Mouse (Mus musculus) CH12.LX (cell line): ENCODE data around the gene Gas2l3. TPM values are rescaled to one million over a fixed set of nuclear protein-coding genes. Genes with fewer than 3 reads are reported as not detected.
A peak's percentile ranks its signal among the peaks of the same experiment; 100 is the strongest.

Experiments
- DNase-seq: peaks from one replicate; pipeline ENCODE4 v3.0.0-alpha.2; 2013; ENCODE audit errors: extremely low read depth
- H3K27ac ChIP-seq: 2 replicates; pipeline ENCODE4 v1.5.1; 2012; ENCODE audit warnings: low read depth, mild to moderate bottlenecking, control low read depth, moderate library complexity; ENCODE audit not compliant: insufficient read depth
- H3K27me3 ChIP-seq: replicated peaks from 2 replicates; pipeline ENCODE3; 2012; ENCODE audit warnings: inconsistent platforms
- H3K36me3 ChIP-seq, 2 experiments: replicated peaks in 1 of 2; 2 replicates each; pipeline versions ENCODE3 to v1.6.1; 2012; ENCODE audit warnings: inconsistent platforms in 1 of 2, low read length in 1 of 2, mild to moderate bottlenecking in 1 of 2, mixed read lengths in 1 of 2, moderate library complexity in 1 of 2; ENCODE audit not compliant: control insufficient read depth in 1 of 2, insufficient read depth in 1 of 2
- H3K4me1 ChIP-seq, 2 experiments: 2 replicates each; pipeline ENCODE4 v1.6.1; 2012; ENCODE audit warnings: inconsistent platforms in 1 of 2, moderate library complexity in 1 of 2; ENCODE audit not compliant: insufficient read depth in 2 of 2, control insufficient read depth in 1 of 2
- H3K4me2 ChIP-seq: 2 replicates; pipeline ENCODE4 v1.6.1; 2012; ENCODE audit warnings: low read depth, mild to moderate bottlenecking, control low read depth; ENCODE audit not compliant: poor library complexity, insufficient read depth, severe bottlenecking
- H3K4me3 ChIP-seq, 3 experiments: fragments of 150-350 bp in 1 of 3; sonication (generic) in 1 of 3; replicated peaks in 1 of 3; 2 replicates each; pipeline versions ENCODE3 to v1.5.1; 2011 to 2012; ENCODE audit warnings: low read depth in 2 of 3, low read length in 2 of 3, mild to moderate bottlenecking in 2 of 3, moderate library complexity in 2 of 3, control low read depth in 1 of 3, improper control_type of control experiment in 1 of 3, inconsistent platforms in 1 of 3, mixed read lengths in 1 of 3; ENCODE audit not compliant: poor library complexity in 1 of 3
- H3K79me2 ChIP-seq: replicated peaks from 2 replicates; pipeline ENCODE4 v1.6.1; 2012; ENCODE audit warnings: mild to moderate bottlenecking, moderate library complexity; ENCODE audit not compliant: control insufficient read depth, poor library complexity, insufficient read depth, severe bottlenecking; ENCODE audit errors: extremely low read depth
- H3K9ac ChIP-seq: 2 replicates; pipeline ENCODE4 v1.6.1; 2012; ENCODE audit warnings: low read depth, mild to moderate bottlenecking, control low read depth, moderate library complexity; ENCODE audit not compliant: insufficient read depth
- H3K9me3 ChIP-seq: replicated peaks from 2 replicates; pipeline ENCODE3; 2012; ENCODE audit warnings: low read length, inconsistent platforms, mixed read lengths
- BHLHE40 ChIP-seq: IDR thresholded peaks from 2 replicates; pipeline ENCODE4 v1.6.1; 2011; ENCODE audit warnings: mild to moderate bottlenecking, low read depth, low read length, improper control_type of control experiment
- CHD2 ChIP-seq: IDR thresholded peaks from 2 replicates; pipeline ENCODE4 v1.6.1; 2011; ENCODE audit warnings: low read length, improper control_type of control experiment
- CTCF ChIP-seq, 2 experiments: IDR thresholded peaks in 1 of 2; conservative IDR thresholded peaks in 1 of 2; 2 replicates each; pipeline ENCODE4 v1.5.1; 2011 to 2012; ENCODE audit warnings: low read depth in 2 of 2, low read length in 2 of 2, improper control_type of control experiment in 1 of 2, inconsistent platforms in 1 of 2, mild to moderate bottlenecking in 1 of 2, moderate library complexity in 1 of 2
- E2F4 ChIP-seq: IDR thresholded peaks from 2 replicates; pipeline ENCODE4 v1.6.1; 2011; ENCODE audit warnings: low read depth, low read length, improper control_type of control experiment; ENCODE audit not compliant: insufficient replicate concordance
- ELF1 ChIP-seq: IDR thresholded peaks from 2 replicates; pipeline ENCODE4 v1.6.1; 2014; ENCODE audit warnings: low read depth, mild to moderate bottlenecking, inconsistent platforms, low read length, improper control_type of control experiment
- ETS1 ChIP-seq: conservative IDR thresholded peaks from 2 replicates; pipeline ENCODE4 v1.6.1; 2012; ENCODE audit warnings: low read depth, mild to moderate bottlenecking, inconsistent platforms, low read length, improper control_type of control experiment, moderate library complexity
- HCFC1 ChIP-seq: IDR thresholded peaks from 2 replicates; pipeline ENCODE4 v1.6.1; 2012; ENCODE audit warnings: low read depth, mild to moderate bottlenecking, inconsistent platforms, low read length, improper control_type of control experiment
- IRF4 ChIP-seq: IDR thresholded peaks from 2 replicates; pipeline ENCODE4 v1.6.1; 2014; ENCODE audit warnings: low read depth, mild to moderate bottlenecking, inconsistent platforms, low read length, improper control_type of control experiment
- MAX ChIP-seq: IDR thresholded peaks from 2 replicates; pipeline ENCODE4 v1.6.1; 2011; ENCODE audit warnings: low read length, improper control_type of control experiment
- MAZ ChIP-seq: IDR thresholded peaks from 2 replicates; pipeline ENCODE4 v1.6.1; 2012; ENCODE audit warnings: low read depth, mild to moderate bottlenecking, inconsistent platforms, low read length, improper control_type of control experiment, moderate library complexity
- MEF2A ChIP-seq: IDR thresholded peaks from 2 replicates; pipeline ENCODE4 v1.6.1; 2014; ENCODE audit warnings: low read depth, mild to moderate bottlenecking, inconsistent platforms, low read length, improper control_type of control experiment, borderline replicate concordance
- MXI1 ChIP-seq: IDR thresholded peaks from 2 replicates; pipeline ENCODE4 v1.6.1; 2011; ENCODE audit warnings: mild to moderate bottlenecking, low read depth, low read length, improper control_type of control experiment
- MYC ChIP-seq: IDR thresholded peaks from 2 replicates; pipeline ENCODE4 v1.6.1; 2011; ENCODE audit warnings: low read depth, mild to moderate bottlenecking, improper control_type of control experiment, low read length
- NRF1 ChIP-seq: IDR thresholded peaks from 2 replicates; pipeline ENCODE4 v1.6.1; 2014; ENCODE audit warnings: low read depth, mild to moderate bottlenecking, inconsistent platforms, low read length, improper control_type of control experiment, moderate library complexity
- POLR2A ChIP-seq: IDR thresholded peaks from 2 replicates; pipeline ENCODE4 v1.6.1; 2011; ENCODE audit warnings: low read depth, mild to moderate bottlenecking, improper control_type of control experiment, low read length
- RAD21 ChIP-seq: IDR thresholded peaks from 2 replicates; pipeline ENCODE4 v1.6.1; 2011; ENCODE audit warnings: low read depth, mild to moderate bottlenecking, low read length, improper control_type of control experiment, moderate library complexity
- SIN3A ChIP-seq: IDR thresholded peaks from 2 replicates; pipeline ENCODE4 v1.6.1; 2012; ENCODE audit warnings: low read length, improper control_type of control experiment, inconsistent platforms
- SMC3 ChIP-seq: IDR thresholded peaks from 2 replicates; pipeline ENCODE4 v1.6.1; 2011; ENCODE audit warnings: low read depth, low read length, improper control_type of control experiment
- TBP ChIP-seq: conservative IDR thresholded peaks from 2 replicates; pipeline ENCODE4 v1.6.1; 2011; ENCODE audit warnings: low read depth, low read length, improper control_type of control experiment
- UBTF ChIP-seq: IDR thresholded peaks from 2 replicates; pipeline ENCODE4 v1.6.1; 2012; ENCODE audit warnings: low read depth, mild to moderate bottlenecking, inconsistent platforms, low read length, improper control_type of control experiment, moderate library complexity
- USF1 ChIP-seq: IDR thresholded peaks from 2 replicates; pipeline ENCODE4 v1.6.1; 2014; ENCODE audit warnings: low read depth, mild to moderate bottlenecking, inconsistent platforms, low read length, improper control_type of control experiment
- USF2 ChIP-seq: conservative IDR thresholded peaks from 2 replicates; pipeline ENCODE4 v1.6.1; 2011; ENCODE audit warnings: low read depth, low read length, improper control_type of control experiment
- ZC3H11A ChIP-seq: IDR thresholded peaks from 2 replicates; pipeline ENCODE4 v1.6.1; 2012; ENCODE audit warnings: low read depth, mild to moderate bottlenecking, inconsistent platforms, low read length, improper control_type of control experiment
- ZKSCAN1 ChIP-seq: IDR thresholded peaks from 2 replicates; pipeline ENCODE4 v1.6.1; 2012; ENCODE audit warnings: low read depth, inconsistent platforms, low read length, improper control_type of control experiment, borderline replicate concordance
- dilution Hi-C: fragments of 300-500 bp; cut with MboI; formaldehyde crosslinking; loops from 2 replicates; pipeline ENCODE4 v1.14.3; 2020; ENCODE audit warnings: low sequenced_read_pairs; ENCODE audit not compliant: extremely low pct_unique_long_range_greater_than_20kb, extremely low pct_ligation_motif_present
- in situ Hi-C: fragments of 300-500 bp; cut with MboI; formaldehyde crosslinking; loops from 3 replicates; pipeline ENCODE4 v1.14.3; 2019; ENCODE audit warnings: low sequenced_read_pairs, low pct_ligation_motif_present, low pct_unique_long_range_greater_than_20kb, mixed read lengths
- polyA plus RNA-seq: library from polyadenylated mRNA; unstranded; fragments of >175 nt; gene quantifications from 2 replicates; pipeline ENCODE4 v1.2.1, GENCODE M21; 2012; ENCODE audit warnings: low read depth; ENCODE audit not compliant: insufficient read length
- total RNA-seq, 2 experiments: library from RNA; depleted of rRNA; stranded (reverse); fragments of 300-350 nt in 1 of 2; fragments of >200 nt in 1 of 2; gene quantifications; 2 replicates each; pipeline ENCODE4 v1.2.3; 2012 to 2014

Gas2l3 gene
- total and polyA plus RNA-seq, 3 experiments, result 7.3 to 12.2 (median 9.4) TPM

DNA sequence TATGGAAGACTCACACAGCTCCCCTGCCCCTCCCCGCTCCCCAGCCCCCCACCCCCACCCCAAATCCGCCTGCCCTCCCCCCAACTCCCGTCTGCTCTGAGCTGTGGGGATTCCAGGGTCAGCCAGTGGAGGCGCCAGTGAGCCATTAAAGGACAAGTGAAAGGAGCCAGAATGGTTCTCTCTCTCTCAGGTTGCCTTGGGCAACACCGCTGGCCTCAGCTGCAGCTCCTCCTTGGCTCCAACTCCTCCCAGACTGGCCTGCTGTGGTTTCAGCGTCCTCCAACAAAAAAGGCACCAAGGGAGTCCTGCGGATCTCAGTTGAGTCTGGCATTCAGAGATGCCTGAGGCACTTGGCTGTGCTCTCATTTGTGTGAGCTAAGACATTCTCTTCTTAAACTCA, 47.9 kb downstream of the Gas2l3 start:
- no peaks in the 10 kb centered on the region for H3K4me1 ChIP-seq
- H3K9ac ChIP-seq, result peak overlapping the region; percentile 31; the same call in 1 of the 2 replicates
- no peak for DNase-seq
- no peaks in the 10 kb centered on the region for H3K27me3 ChIP-seq
- no peak for TF ChIP-seq POLR2A
- TF ChIP-seq SMC3, result peak; percentile 11; the same call in 1 of the 2 replicates
- no peak; the same call in 1 of the 2 replicates for TF ChIP-seq MAZ
- peak in 1 of 2 experiments; percentile 61; a peak in 2 of 4 replicates for TF ChIP-seq CTCF (conservative IDR thresholded peaks at IDR 0.05 in 1 of 2, IDR thresholded peaks at IDR 0.05 in 1 of 2; ENCODE audit: low read depth in 2 of 2, low read length in 2 of 2)
- no peak for TF ChIP-seq TBP
- no peak for TF ChIP-seq SIN3A
- TF ChIP-seq MAX, result no peak
- TF ChIP-seq BHLHE40, result no peak
- TF ChIP-seq RAD21, result peak; percentile 43
- no peak for TF ChIP-seq ZKSCAN1
- no peak for TF ChIP-seq E2F4
- peak; percentile 67; the same call in 1 of the 2 replicates for TF ChIP-seq CHD2
- TF ChIP-seq MXI1, result no peak
- no peak for TF ChIP-seq MEF2A
- TF ChIP-seq USF1, result no peak
- no peak for TF ChIP-seq ELF1
- TF ChIP-seq HCFC1, result no peak
- no peaks in the 10 kb centered on the region for H3K36me3 ChIP-seq
- dilution Hi-C loops (no loop called here), in situ Hi-C loops (no loop called here)
- peaks cover 7% of the 10 kb centered on the region for H3K9me3 ChIP-seq
- H3K4me3 ChIP-seq, result peak overlapping the region in 2 of 3 experiments; percentile 24 to 37
- H3K79me2 ChIP-seq, result no peaks in the 10 kb centered on the region
- peak overlapping the region; percentile 85 for H3K4me2 ChIP-seq
- H3K27ac ChIP-seq, result no peak overlapping the region

- H3K79me2 ChIP-seq, result no peaks in the 10 kb centered on the region
Measured at GRCm38 (mm10) chr10:89395321-89395720, 48.4 kb downstream of the Gas2l3 start.

More at GRCm38 (mm10) chr10:89395321-89395720, 48.4 kb downstream of the Gas2l3 start:
- Histone ChIP-seq H3K27me3 (no peaks in the 10 kb centered on the region), H3K4me2 (peak overlapping the region; percentile 85), H3K9ac (no peak overlapping the region), H3K4me3 (no peak overlapping the region), H3K27ac (no peak overlapping the region), H3K36me3 (no peaks in the 10 kb centered on the region), H3K9me3 (peaks cover 2% of the 10 kb centered on the region), H3K4me1 (no peaks in the 10 kb centered on the region)
- no peak for TF ChIP-seq ZC3H11A
- no peak for TF ChIP-seq IRF4
- TF ChIP-seq USF2, result no peak
- no peak for TF ChIP-seq MYC
- TF ChIP-seq CHD2, result no peak
- no peak for TF ChIP-seq NRF1
- no peak for TF ChIP-seq UBTF
- TF ChIP-seq RAD21, result no peak
- no peak for TF ChIP-seq ETS1
- TF ChIP-seq MAZ, result no peak
- TF ChIP-seq POLR2A, result no peak
- TF ChIP-seq MEF2A, result no peak
- TF ChIP-seq CTCF (conservative IDR thresholded peaks at IDR 0.05 in 1 of 2, IDR thresholded peaks at IDR 0.05 in 1 of 2; ENCODE audit: low read depth in 2 of 2, low read length in 2 of 2), result no peak
- dilution Hi-C loops, result no loop called here
- no peak for DNase-seq
- in situ Hi-C loops, result no loop called here
